Mouse (Mus musculus) limb, embryonic 14.5 days (tissue): ENCODE measurements around the gene Avil. TPM values are rescaled to one million over a fixed set of nuclear protein-coding genes. Genes with fewer than 3 reads are reported as not detected.

Source experiments
- ATAC-seq: fragments of 200-750 bp; cut with Nextera tagmentation; 2 replicates; pipeline ENCODE4 v1.8.0; 2017; ENCODE audit warnings: low read depth, moderate number of reproducible peaks, moderate TSS enrichment; ENCODE audit not compliant: low FRiP score
- DNase-seq: peaks from one replicate; pipeline ENCODE4 v3.0.0-alpha.2; 2015; ENCODE audit warnings: low spot score
- H3K27ac ChIP-seq: fragments of 300-500 bp; sonication (generic); replicated peaks from 2 replicates; pipeline ENCODE4 v1.5.1; 2014; ENCODE audit warnings: low read depth, mild to moderate bottlenecking, low read length, moderate library complexity, mixed read lengths
- H3K27me3 ChIP-seq: fragments of 300-500 bp; sonication (generic); 2 replicates; pipeline ENCODE4 v1.6.1; 2014; ENCODE audit warnings: low read length, mixed read lengths; ENCODE audit not compliant: control insufficient read depth, insufficient read depth
- H3K36me3 ChIP-seq: fragments of 300-500 bp; sonication (generic); 2 replicates; pipeline ENCODE4 v1.6.1; 2014; ENCODE audit warnings: mild to moderate bottlenecking, low read length, moderate library complexity, mixed read lengths; ENCODE audit not compliant: control insufficient read depth, insufficient read depth
- H3K4me1 ChIP-seq: fragments of 300-500 bp; sonication (generic); 2 replicates; pipeline ENCODE4 v1.6.1; 2014; ENCODE audit warnings: antibody characterized with exemption, low read length, mixed read lengths; ENCODE audit not compliant: control insufficient read depth, insufficient read depth
- H3K4me2 ChIP-seq: fragments of 300-500 bp; sonication (generic); replicated peaks from 2 replicates; pipeline ENCODE4 v1.6.1; 2014; ENCODE audit warnings: low read depth, mild to moderate bottlenecking, low read length, moderate library complexity; ENCODE audit not compliant: severe bottlenecking
- H3K4me3 ChIP-seq: fragments of 300-500 bp; sonication (generic); replicated peaks from 2 replicates; pipeline ENCODE4 v1.5.1; 2014; ENCODE audit warnings: low read length
- H3K9ac ChIP-seq: fragments of 300-500 bp; sonication (generic); 2 replicates; pipeline ENCODE4 v1.6.1; 2014; ENCODE audit warnings: mild to moderate bottlenecking, low read depth, low read length, moderate library complexity; ENCODE audit not compliant: severe bottlenecking
- H3K9me3 ChIP-seq: fragments of 300-500 bp; sonication (generic); 2 replicates; pipeline ENCODE4 v1.6.1; 2016; ENCODE audit warnings: low read length; ENCODE audit not compliant: control insufficient read depth
- POLR2A ChIP-seq: fragments of 200-500 bp; IDR thresholded peaks from 2 replicates; pipeline ENCODE4 v1.8.0; 2012; ENCODE audit warnings: inconsistent platforms, mild to moderate bottlenecking, moderate library complexity, borderline replicate concordance; ENCODE audit not compliant: insufficient read depth, insufficient read length; ENCODE audit errors: extremely low read depth
- WGBS: fragments of 180-500 bp; shearing (Covaris S2); extraction: QIAGEN DNeasy Blood & Tissue Kit; methylation state at CpG from one replicate; pipeline ENCODE4 v1.1.7; 2014; 5-methylcytosine and 5-hydroxymethylcytosine counted together
- polyA plus RNA-seq, 2 experiments: library from polyadenylated mRNA; depleted of rRNA in 1 of 2; stranded (reverse) in 1 of 2; unstranded in 1 of 2; fragments of >200 nt; fragmentation: Nextera tagmentation in 1 of 2; extraction: Ambion mirVana in 1 of 2; gene quantifications; 2 replicates each; pipeline versions ENCODE4 v1.2.1 to v1.2.3; 2012 to 2014

Gene Avil
- polyA plus RNA-seq, 2 experiments, result 0.28 to 0.45 TPM

- H3K4me2 ChIP-seq, result peak within 1 kb of the TSS; percentile 98
- no peaks in the 10 kb centered on the region for H3K9me3 ChIP-seq
- peaks cover 12% of the 10 kb centered on the region for H3K36me3 ChIP-seq
- H3K4me3 ChIP-seq, result peak within 1 kb of the TSS; percentile 97
- H3K27me3 ChIP-seq, result no peaks in the 10 kb centered on the region
- peak within 1 kb of the TSS; percentile 99 for H3K9ac ChIP-seq
- peaks cover 34% of the 10 kb centered on the region for H3K4me1 ChIP-seq
- peak; percentile 68; the same call in 1 of the 2 replicates for TF ChIP-seq POLR2A
- H3K27ac ChIP-seq, result peak within 1 kb of the TSS; percentile 99
- WGBS, result under 1% methylated on average over 44 of the region's 56 CpGs
- DNase-seq (peak; percentile 100), ATAC-seq (peak; percentile 94)
Observed at GRCm38 (mm10) chr10:126978277-126978994, 22.1 kb upstream of the Avil start, which contains the start of gene Ctdsp2. Ctdsp2 (plus strand) TSS chr10:126978717.

- peak overlapping the region; percentile 99 for H3K9ac ChIP-seq
- peak overlapping the region; percentile 98 for H3K4me2 ChIP-seq
- H3K36me3 ChIP-seq, result peaks cover 19% of the 10 kb centered on the region
- 0% methylated on average over 3 of the region's 62 CpGs for WGBS
- peak overlapping the region; percentile 99 for H3K27ac ChIP-seq
- ATAC-seq (no peak; the same call in 1 of the 2 replicates), DNase-seq (no peak)
- H3K4me3 ChIP-seq, result peak overlapping the region; percentile 97
- peaks cover 41% of the 10 kb centered on the region for H3K4me1 ChIP-seq
- no peaks in the 10 kb centered on the region for H3K9me3 ChIP-seq
- TF ChIP-seq POLR2A, result no peak
- no peaks in the 10 kb centered on the region for H3K27me3 ChIP-seq
Observed at GRCm38 (mm10) chr10:126979121-126979635, 21.3 kb upstream of the Avil start.

- Histone ChIP-seq H3K36me3 (peaks cover 21% of the 10 kb centered on the region), H3K27ac (peak overlapping the region; percentile 99), H3K27me3 (no peaks in the 10 kb centered on the region), H3K9me3 (no peaks in the 10 kb centered on the region), H3K4me1 (peaks cover 46% of the 10 kb centered on the region), H3K9ac (peak overlapping the region; percentile 99), H3K4me2 (peak overlapping the region; percentile 98), H3K4me3 (peak overlapping the region; percentile 97)
- no peak for DNase-seq
- TF ChIP-seq POLR2A, result no peak
- no peak for ATAC-seq
- 0% methylated on average over 23 of the region's 57 CpGs for WGBS
Observed at GRCm38 (mm10) chr10:126979636-126980151, 20.8 kb upstream of the Avil start.

- WGBS, result 1% methylated on average over 16 of the region's 16 CpGs
- Histone ChIP-seq H3K9me3 (no peaks in the 10 kb centered on the region), H3K36me3 (peaks cover 21% of the 10 kb centered on the region), H3K27ac (peak overlapping the region; percentile 99), H3K9ac (peak overlapping the region; percentile 99), H3K4me3 (peak overlapping the region; percentile 97), H3K4me2 (peak overlapping the region; percentile 98), H3K4me1 (peaks cover 52% of the 10 kb centered on the region), H3K27me3 (no peaks in the 10 kb centered on the region)
- no peak for TF ChIP-seq POLR2A
- DNase-seq, result peak; percentile 63
- ATAC-seq, result no peak
Observed at GRCm38 (mm10) chr10:126980221-126980932, 20.1 kb upstream of the Avil start.

- no peak for ATAC-seq
- Histone ChIP-seq H3K4me2 (peak overlapping the region; percentile 98), H3K27me3 (no peaks in the 10 kb centered on the region), H3K4me1 (peaks cover 58% of the 10 kb centered on the region), H3K27ac (peak overlapping the region; percentile 99), H3K9ac (peak overlapping the region; percentile 99), H3K9me3 (no peaks in the 10 kb centered on the region), H3K36me3 (peaks cover 21% of the 10 kb centered on the region), H3K4me3 (peak overlapping the region; percentile 97)
- DNase-seq, result no peak
- no peak for TF ChIP-seq POLR2A
- 10% methylated on average over 11 of the region's 11 CpGs for WGBS
Observed at GRCm38 (mm10) chr10:126980933-126981530, 19.5 kb upstream of the Avil start.
